Mouse (Mus musculus) layer of hippocampus, adult 8-10 months (tissue): Measurements from ENCODE around the gene Mypn. TPM values are rescaled to one million over a fixed set of nuclear protein-coding genes. Genes with fewer than 3 reads are reported as not detected.

ENCODE experiments used
- DNase-seq, 2 experiments: peaks; one replicate each; pipeline ENCODE4 v3.0.0; 2022; ENCODE audit warnings: low spot score in 2 of 2
- total RNA-seq, 4 experiments: library from RNA; stranded (reverse); gene quantifications; 2 replicates each; pipeline ENCODE4 v1.2.4; 2022

Mypn gene
- total RNA-seq: 1 to 10 TPM; 1.7 to 2.2 (median 2.0) TPM

DNA sequence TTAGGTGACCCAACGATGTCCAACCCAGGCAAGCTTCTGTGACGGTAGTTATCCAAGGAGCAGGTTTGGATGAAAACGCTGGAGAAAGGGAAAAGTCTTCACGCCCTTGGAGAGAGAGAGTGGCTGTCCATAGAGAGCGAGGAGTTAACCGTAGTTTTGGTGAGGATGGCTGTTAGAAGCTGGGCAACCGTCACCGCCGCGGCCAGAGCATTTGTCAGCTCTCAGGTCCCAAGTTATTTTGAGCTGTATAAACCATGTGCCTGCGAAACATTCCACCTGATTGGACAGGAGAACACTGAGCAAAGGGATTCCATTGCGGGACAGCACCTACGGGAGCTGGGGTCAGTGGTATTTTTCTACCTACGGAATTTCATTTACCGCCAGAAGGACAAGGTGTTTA is at the start of gene Mypn:
Mypn (minus strand) TSS at position 225 of the 400 bp plus-strand sequence.
- no peak for DNase-seq

DNA sequence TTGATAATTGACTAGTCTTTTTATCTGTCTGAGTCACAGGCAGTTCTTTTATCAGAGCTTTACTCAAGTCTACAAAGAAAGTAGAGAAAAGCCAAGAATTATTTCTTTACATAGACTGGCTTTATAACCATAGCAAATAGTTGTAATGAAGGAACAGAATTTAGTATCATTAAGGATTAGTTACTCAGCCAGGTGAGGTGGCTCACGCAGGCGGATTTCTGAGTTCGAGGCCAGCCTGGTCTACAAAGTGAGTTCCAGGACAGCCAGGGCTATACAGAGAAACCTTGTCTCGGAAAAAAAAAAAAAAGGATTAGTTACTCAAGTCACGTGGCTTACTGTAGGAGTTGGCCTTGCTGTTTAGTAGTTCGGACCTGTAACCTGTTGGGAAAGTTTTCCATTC is 44.7 kb upstream of the Mypn start:
- no peak for DNase-seq

DNA sequence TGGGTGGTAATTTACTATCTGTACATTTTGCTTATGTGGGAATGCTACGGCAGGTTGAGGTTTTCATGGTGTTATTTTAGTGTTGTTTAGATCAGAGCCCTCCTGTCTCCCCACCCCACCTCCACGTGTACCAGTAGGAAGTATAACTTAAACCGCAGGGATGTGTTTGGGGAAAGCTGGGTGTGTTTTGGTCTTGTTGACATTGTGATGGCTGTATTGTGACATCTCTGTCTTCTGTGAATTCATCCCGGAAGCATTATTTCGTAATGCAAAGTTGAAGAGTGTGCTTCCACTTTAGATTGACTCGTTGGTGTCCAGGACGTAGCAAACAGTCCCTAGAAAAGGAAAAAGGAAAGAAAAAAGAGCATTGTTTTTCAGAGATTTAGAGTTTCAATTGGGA is 43.7 kb upstream of the Mypn start:
- no peak for DNase-seq

DNA sequence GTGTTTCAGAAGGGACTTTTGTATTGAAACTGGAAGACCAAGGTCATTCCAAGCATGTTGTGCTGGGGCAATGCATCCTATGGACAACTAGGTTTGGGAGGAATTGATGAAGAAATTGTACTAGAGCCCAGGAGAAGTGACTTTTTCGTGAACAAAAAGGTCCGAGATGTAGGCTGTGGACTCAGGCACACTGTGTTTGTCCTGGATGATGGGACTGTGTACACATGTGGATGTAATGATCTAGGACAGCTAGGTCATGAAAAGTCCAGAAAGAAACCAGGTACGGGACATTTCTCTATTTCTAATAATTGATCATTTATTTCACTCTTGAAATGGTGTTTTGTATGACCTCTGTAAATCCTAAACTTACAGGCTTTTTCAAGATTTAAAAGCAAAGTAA is 42.1 kb upstream of the Mypn start:
- no peak for DNase-seq

DNA sequence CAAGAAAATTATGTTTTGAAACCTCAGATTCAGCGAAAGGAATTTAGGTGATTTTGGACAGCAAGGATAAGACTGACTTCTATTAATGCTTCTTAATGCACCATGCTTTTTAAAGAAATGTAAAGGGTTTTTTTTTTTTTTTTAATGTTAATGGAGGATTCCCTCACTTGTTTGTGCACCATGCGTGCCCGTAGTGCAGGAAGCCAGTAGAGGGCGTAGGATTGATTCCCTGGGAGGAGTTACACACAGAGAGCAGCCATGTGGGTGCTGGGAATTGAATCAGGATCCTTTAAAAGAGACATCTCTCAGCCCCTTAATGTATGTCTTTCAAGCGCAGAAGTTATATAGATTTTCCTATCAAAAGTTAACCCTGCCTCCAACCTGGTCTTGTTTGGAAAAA is 41.0 kb upstream of the Mypn start:
- DNase-seq: no peak

DNA sequence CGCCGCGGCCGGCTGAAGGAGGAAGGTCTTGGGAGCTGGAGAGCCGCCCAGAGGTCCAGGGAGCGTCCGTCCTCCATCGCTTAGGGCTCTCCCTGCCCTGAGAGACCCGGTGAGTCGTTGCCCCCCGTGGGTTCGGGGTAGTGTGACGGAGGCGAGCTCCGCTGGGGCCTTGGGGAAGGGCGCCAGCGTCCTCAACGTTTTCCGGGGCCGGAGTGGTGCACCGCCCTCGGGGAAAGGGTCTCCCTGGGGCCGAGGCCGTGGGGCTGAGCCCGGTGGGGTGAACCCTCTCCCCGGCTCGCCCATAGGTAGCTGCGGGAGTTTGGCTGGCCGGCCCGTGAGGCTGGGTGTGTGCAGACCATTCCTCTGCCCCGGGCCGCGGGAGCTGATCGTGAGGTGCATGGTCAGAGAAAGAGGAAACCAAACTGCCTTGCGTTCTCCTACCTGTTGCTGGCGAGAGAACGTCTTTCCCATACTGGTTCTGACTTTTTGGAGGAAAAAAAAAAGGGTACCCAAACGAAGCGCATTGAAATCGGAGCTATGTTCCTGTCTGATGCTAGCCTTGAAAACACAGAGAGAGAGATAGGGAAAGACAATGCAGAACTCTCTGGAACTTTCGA is 40.4 kb upstream of the Mypn start:
- no peak for DNase-seq

DNA sequence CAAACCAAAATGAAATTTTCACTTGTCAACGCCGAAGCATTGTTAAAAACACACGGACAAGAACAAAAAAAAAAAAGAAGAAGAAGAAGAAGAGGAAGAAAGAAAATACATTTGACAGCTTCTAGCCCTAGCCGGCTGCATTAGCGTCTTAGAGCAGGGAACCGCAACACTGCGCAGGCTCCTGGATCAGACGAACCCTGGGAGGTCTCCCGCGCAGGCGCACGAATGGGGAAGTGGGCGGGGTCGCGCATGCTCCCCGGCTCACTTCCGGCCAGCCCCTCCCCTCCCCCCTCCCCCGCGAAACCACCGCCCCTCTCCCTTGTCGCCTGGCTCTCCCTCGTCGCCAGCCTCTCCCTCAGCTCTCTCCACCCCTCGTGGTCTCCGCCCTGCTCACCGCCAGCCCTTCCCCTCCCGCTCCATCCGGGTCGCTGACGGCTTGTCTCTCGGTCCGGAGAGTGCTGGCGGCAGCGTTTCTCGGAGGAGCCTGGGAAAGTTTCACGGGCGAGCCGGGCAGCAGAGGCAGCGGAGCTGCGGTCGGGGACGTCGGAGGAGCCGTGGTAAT is 39.8 kb upstream of the Mypn start, which contains the start of gene Herc4:
Herc4 (plus strand) TSS at position 318 of the 562 bp plus-strand sequence.
- DNase-seq: peak; percentile 91 to 94

DNA sequence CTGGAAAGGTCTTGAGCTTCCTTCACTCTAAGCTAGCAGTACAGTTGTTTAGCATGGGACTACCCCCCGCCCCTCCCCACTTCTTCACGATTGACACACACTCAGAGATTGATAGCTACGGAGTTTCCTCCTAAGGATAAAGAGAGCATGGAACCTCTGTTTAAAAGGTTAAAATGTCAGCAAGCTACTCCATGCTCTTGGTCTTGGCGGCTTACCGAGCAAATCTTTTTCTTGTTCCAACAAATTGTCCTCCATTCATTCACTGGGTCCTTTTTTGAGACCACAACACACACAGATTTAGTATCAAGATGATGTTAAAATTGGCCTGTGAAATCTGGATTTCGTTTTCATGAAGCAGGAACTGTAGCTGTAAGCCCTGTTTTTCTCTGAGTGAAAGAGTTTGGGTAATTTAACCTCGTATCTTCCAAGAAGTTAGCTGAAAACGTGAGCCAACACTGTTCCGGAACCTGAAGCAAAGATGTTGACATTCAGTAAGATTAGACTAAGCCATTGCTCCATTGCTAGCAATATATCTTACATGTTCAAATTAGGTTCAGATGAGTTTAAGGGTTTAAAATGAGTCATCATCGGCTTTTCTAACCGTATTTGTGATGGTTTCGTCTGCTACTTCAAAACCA is 39.2 kb upstream of the Mypn start:
- no peak for DNase-seq

DNA sequence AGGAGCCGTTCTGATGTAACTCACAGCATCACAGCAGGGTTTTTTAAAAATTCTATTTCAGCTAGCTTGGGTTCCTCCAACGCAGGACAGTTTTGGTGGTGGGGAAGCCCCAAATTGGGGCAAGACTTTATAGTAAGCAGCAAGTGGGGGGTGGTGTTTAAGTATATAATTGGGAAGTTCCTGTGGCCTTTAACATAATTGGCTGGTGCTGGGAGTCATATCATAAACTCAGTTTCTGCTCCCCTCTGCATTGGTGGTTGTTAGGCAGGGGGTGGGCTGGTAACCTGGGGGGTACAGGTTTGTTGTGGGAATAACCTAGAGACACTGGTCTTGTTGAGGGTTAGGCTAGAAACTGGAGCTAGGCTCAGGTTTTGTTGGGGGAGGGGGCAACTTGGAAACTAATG is 37.1 kb upstream of the Mypn start:
- DNase-seq: no peak

DNA sequence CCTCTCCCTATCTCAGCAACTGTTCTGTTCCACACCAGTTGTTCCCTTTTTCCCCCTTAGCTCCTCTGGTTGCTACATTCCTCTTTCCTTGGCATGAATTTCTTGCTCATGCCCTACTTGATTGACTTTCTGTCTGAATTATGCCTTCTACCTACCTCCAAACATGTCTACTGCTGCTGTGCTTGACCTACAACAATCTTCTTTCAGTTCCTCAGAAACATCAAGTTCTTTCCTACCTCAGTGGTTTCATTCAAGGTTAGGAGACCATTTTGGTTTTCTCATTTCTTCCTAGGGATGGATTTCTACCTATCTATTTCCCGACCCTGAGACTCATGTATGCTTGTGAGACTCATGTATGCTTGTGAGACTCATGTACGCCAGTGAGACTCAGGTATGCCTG is 36.1 kb upstream of the Mypn start:
- no peak for DNase-seq

DNA sequence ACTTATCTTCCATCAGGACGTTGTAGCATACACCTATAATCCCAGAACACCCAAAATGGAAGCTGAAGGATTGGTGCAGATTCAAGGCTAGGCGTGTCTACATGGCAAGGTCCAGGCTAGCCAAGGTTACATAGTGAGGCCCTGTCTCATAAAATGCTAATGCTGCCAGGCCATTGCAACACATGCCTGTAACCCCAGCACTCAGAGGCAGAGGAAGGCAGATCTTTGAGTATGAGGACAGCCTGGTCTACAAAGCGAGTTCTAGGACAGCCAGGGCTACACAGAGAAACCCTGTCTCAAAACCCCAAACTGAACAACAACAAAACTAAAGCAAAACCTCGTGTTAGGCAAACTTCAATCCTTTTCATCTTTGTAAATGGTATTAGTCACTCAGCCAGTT is 34.3 kb upstream of the Mypn start:
- DNase-seq: no peak

DNA sequence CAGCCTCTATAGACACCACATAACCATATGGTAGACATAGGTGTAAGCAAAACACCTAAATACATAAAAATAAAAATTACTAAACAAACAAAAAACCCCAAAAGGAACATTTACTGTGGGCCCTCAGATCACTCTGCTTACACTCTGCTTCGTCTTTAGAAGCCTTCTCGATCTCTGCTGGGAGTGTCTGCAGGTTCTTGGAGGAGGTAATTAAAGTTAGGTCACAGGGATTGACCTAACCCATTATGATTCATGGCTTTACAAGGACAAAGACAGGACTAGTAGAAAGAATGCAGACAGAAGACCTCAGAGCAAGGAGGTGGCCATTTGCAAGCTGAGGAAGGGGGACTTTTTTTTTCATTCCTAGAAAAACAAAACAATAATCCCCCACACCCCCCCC is 33.5 kb upstream of the Mypn start:
- DNase-seq: no peak

DNA sequence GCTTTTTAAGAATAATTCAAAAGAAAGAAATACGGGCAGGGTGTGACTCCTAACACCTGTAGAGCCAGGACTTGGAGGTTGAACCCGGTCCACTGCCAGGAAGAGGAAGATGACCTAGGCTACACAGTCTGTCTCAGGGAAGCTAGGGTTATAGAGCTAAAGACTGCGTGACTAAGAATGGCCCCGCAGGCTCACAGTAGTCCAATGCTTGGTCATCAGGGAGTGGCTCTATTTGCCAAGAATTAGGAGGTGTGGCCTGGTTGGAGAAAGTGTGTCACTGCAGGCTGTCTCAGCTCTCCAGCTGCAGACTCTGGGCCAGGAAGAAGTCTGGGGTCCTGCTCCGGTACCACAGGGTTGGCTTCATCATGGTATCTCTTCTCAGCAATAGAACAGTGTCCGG is 32.9 kb upstream of the Mypn start:
- no peak for DNase-seq

DNA sequence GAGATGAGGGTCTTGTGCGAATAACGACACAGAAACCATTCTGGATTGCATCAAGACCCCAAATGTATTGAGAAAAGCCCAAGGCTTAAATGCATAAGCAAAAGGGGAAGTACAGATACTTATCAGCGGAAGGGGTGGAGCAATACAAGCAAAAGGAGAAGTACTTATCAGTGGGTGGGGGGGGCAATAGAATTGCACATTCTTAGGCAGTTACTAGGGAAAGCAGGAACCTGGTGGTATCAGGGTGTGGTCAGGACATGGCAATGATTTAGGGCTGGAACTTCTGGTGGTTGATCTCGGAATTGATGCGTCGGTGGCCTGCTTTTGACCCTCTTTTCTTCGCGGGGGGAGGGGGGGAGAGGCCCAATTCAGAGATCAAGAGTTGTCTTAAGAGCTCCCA is 32.1 kb upstream of the Mypn start:
- no peak for DNase-seq

DNA sequence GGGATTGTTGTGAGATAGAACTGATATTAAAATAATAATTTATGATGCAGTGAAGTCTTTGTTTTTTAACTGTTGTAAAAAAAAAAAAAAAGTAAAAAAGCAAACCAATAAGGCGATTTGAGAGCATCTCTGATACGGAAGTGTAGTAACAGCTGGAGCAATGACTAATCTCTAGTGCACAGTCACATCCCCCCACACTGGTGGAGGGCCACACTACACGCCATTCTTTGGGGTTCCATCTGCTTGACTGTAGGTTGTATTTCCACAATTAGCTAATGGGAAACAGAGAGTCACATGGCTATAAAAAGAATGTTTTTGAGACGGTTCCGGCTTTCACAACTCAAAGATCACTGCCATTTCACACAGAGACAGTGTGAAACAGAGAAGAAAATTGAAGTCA is 30.4 kb upstream of the Mypn start:
- DNase-seq: peak; percentile 27 to 38

DNA sequence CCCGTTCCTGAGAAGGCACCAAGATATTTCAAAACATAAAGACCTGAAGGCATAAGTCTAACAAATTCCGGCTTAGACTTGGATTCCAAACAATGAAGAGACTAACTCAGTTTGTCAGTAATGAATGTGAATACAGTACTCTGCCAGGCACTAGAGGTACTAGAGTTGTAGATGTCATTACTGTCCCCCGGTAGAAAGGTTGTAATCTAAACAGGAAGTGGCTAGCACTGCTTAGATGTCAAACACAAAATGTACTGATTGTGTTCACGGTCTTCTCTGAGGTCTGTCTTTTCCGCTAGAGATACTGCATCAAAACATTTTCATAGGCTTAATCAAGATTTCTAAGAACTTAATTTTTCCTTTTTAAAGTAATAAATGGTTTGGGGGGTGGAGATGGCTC is 27.9 kb upstream of the Mypn start:
- no peak for DNase-seq

DNA sequence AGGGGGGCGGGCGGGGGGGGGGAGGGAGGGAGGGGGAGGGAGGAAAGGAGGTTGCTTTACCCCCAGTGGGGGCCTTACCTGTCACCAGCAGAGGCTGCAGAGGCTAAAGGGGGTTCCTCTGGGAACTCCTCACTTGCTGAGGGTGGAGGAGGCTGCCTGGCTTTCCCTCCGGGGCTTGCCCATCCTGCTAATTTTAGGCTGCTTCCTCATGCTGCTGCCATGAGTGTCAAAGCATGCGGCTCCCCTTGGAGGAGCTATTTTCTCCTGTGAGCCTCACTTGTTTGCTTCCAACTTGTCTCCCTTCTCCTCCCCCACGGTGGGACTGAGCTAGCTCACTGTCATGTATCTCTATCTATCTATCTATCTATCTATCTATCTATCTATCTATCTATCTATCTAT is 27.1 kb upstream of the Mypn start:
- DNase-seq: no peak

DNA sequence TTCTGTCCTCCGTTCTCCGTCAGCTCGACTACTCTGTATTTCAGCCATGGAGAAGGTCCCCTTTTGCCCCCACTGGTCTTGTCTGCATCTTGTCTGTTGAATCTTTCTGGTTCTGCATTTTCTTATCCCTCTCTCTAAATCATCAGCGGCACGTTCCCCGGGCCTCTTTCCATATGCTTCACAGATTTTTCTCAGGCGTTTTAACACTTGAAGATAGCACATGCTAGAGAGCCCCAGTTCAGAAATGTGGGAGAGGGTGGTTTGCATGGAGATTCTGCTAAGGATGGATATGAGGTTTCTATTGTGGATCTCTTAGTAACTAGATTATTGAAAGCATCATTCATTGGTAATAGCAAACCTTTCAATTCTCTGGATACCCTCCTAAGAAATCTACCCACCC is 26.5 kb upstream of the Mypn start:
- no peak for DNase-seq

DNA sequence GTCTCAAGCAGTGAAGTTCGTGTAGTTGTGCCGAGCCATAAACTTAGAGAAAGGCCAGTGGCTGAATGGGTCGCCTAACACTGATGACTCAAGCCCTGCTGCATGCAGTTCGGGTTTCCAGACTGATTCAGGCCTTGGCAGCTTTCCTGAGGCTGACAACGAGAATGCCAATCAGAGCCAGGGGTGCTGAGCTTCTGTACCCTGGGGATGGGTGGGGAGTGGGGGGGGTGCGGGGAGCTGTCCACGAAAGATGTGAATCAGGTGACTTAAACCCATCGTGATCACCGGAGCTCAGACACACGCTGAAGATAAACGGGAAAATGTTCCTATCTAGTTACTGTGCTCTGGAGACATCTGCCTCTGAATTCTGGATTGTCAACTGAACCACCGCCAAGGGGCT is 20.6 kb upstream of the Mypn start:
- no peak for DNase-seq

DNA sequence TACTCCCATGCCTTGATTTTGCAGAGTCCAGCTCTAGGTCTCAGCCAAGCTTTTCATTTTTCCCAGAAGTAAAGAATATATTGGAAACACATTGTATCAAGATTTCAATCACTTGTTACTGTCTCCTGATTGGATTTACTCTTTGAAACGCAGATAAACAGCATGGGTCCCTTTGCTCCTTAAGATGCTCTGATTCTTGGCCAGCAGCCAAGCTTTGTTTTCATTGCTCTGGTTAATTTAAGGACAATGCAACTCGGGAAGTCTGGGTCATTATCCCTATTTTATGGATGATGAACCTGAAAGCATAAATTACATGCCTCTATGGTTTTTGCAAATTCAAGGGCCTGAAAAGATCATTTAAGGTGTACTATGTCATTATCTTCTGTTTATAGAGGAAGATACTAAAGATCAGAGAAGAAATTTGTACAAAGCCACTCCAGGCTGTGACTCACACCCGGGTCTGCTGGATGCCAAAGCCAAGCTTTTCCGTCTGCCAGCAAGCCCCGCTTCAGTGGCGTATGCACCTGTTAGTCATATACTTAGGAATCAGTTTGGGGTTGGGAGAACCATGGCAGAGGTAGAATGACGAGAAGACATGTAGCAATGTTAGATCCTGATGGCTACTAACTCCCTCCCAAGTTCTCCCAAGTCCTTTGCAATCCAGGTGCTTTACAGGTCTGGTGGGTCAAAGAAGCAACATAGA is 17.5 kb upstream of the Mypn start:
- DNase-seq: no peak

DNA sequence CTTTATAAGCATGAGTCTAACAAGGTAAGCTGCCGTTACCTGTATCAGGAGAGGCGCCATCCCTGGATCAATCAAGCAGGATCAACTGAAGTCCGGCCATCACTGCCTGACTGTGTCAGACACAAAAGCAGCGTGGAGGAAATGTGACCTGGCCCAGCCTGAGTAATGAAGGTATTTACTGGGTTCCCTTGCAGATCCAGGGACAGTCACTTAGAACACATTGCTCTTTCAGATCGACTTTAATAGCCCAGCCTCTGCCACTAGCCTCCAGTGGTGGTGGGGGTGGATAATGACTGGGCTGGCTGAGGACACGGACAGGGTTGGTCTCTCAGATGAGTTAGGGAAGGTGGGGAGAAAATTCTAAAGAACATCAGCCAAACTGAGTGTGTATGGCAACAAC is 5.1 kb upstream of the Mypn start:
- no peak for DNase-seq

DNA sequence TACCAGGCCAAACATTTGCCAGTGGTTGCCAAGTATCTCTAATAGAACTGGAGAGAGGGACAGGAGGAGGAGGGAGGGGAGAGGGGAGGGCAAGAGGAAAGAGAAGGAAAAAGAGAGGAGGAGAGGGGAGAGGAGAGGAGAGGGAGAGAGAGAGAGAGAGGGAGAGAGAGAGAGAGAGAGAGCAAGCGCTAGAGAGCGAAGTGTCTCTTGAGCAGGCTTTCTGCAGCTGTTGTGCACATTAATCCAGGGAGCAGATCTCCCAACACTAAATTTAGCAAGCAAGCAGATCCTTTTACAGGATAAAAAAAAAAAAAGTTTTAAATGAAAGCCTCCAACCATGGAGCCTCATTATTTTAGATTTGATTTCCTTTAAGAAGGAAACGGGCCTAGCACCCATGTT is 750 bp downstream of the Mypn start:
- DNase-seq: no peak

DNA sequence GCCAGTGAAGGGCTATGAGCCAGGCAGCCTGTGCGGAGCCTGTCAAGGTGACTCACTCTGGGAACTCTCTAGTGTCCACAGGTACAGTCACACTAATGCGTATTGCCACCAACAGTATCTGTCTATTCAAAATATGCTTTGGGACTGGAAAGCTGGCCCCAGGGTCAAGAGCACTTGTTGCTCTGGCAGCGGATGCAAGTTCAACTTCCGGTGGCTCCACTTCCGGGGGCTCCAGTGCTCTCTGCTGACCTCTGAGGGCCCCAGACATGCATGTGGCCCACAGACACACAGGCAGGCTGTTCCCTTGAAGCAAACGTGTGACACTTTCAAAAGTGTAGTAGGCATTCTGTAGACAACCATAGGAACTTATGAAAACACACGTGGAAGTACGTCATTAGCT is 2.2 kb downstream of the Mypn start:
- DNase-seq: no peak
